Mouse (Mus musculus): ENCODE data around the gene Mgat4b.

DNA sequence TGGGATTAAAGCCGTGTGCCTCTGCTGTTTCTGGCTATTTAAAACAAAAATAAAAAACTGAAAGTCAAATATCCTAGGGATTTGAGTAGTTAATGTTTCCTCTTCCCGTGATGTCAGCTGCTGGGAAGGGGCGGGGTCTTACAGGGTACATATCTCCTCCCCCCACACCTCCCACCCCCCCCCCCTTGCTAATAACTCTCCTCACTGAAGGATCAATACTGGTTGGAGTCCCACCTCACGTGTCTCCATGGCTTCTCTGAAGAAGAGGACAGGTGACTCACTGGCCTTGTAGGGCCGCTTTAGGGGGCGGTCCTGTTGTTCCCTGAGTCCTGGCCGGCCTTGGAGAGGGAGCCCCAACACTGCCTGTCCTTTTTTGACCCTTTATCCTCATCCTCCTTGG lies 22.0 kb upstream of the Mgat4b start:
- TF ChIP-seq POLR2A (IDR thresholded peaks at IDR 0.05; ENCODE audit: low read depth, low read length), result no peak
- TF ChIP-seq CTCF (IDR thresholded peaks at IDR 0.05; ENCODE audit: extremely low read depth, insufficient read length, insufficient replicate concordance, low read depth, low read length), result no peak

Measured in small intestine, adult 2 months (tissue).